Mouse (Mus musculus): ENCODE results near the gene Btbd9.

- no peak for TF ChIP-seq POLR2A (IDR thresholded peaks at IDR 0.05; ENCODE audit: low read depth, low read length)
- TF ChIP-seq CTCF (IDR thresholded peaks at IDR 0.05; ENCODE audit: extremely low read depth, insufficient read depth, insufficient read length, insufficient replicate concordance): no peak
Observed at GRCm38 (mm10) chr17:30269136-30270063, 306.9 kb downstream of the Btbd9 start.
